Mouse (Mus musculus) stomach, postnatal 0 days (tissue): ENCODE results near the gene Ramp1. TPM values are rescaled to one million over a fixed set of nuclear protein-coding genes. Genes with fewer than 3 reads are reported as not detected.

ENCODE experiments used
- ATAC-seq: fragments of 200-750 bp; cut with Nextera tagmentation; 2 replicates; pipeline ENCODE4 v1.8.0; 2017; ENCODE audit not compliant: low FRiP score, low TSS enrichment
- DNase-seq: peaks from one replicate; pipeline ENCODE4 v3.0.0-alpha.2; 2016; ENCODE audit warnings: low spot score
- H3K27ac ChIP-seq: fragments of 300-500 bp; sonication (generic); replicated peaks from 2 replicates; pipeline ENCODE4 v1.5.1; 2014; ENCODE audit warnings: mild to moderate bottlenecking, control low read depth
- H3K27me3 ChIP-seq: fragments of 300-500 bp; sonication (generic); 2 replicates; pipeline ENCODE4 v1.6.1; 2014; ENCODE audit warnings: low read length; ENCODE audit not compliant: control insufficient read depth, insufficient read depth
- H3K36me3 ChIP-seq: fragments of 300-500 bp; sonication (generic); 2 replicates; pipeline ENCODE4 v1.6.1; 2014; ENCODE audit warnings: low read length, mixed read lengths; ENCODE audit not compliant: control insufficient read depth, insufficient read depth
- H3K4me1 ChIP-seq: fragments of 300-500 bp; sonication (generic); replicated peaks from 2 replicates; pipeline ENCODE4 v1.6.1; 2014; ENCODE audit warnings: antibody characterized with exemption; ENCODE audit not compliant: control insufficient read depth, insufficient read depth
- H3K4me2 ChIP-seq: fragments of 300-500 bp; sonication (generic); replicated peaks from 2 replicates; pipeline ENCODE4 v1.6.1; 2014; ENCODE audit warnings: low read depth, mild to moderate bottlenecking, control low read depth, moderate library complexity
- H3K4me3 ChIP-seq: fragments of 300-500 bp; sonication (generic); 2 replicates; pipeline ENCODE4 v1.5.1; 2014; ENCODE audit warnings: low read depth, low read length, control low read depth
- H3K9ac ChIP-seq: fragments of 300-500 bp; sonication (generic); 2 replicates; pipeline ENCODE4 v1.6.1; 2014; ENCODE audit warnings: mild to moderate bottlenecking, low read length, control low read depth, mixed read lengths
- H3K9me3 ChIP-seq: fragments of 300-500 bp; sonication (generic); 2 replicates; pipeline ENCODE4 v1.6.1; 2016; ENCODE audit warnings: low read length; ENCODE audit not compliant: control insufficient read depth
- CTCF ChIP-seq: IDR thresholded peaks from 2 replicates; pipeline ENCODE4 v1.5.1; 2016; ENCODE audit warnings: antibody characterized with exemption, low read depth, mild to moderate bottlenecking, moderate library complexity
- EP300 ChIP-seq: optimal IDR thresholded peaks from 2 replicates; pipeline ENCODE3; 2016; ENCODE audit warnings: antibody characterized with exemption
- WGBS: fragments of 180-500 bp; shearing (Covaris S2); extraction: QIAGEN DNeasy Blood & Tissue Kit; methylation state at CpG from one replicate; pipeline ENCODE4 v1.1.7; 2014; 5-methylcytosine and 5-hydroxymethylcytosine counted together
- polyA plus RNA-seq: library from polyadenylated mRNA; unstranded; fragments of >200 nt; fragmentation: Nextera tagmentation; extraction: Ambion mirVana; gene quantifications from 2 replicates; pipeline ENCODE4 v1.2.1, GENCODE M21; 2015

Ramp1 gene
- polyA plus RNA-seq, 1 experiment from 2014 or later = 10.5 TPM

- no peaks in the 10 kb centered on the region for H3K36me3 ChIP-seq
- no peak for TF ChIP-seq EP300
- no peak for TF ChIP-seq CTCF
- no peak overlapping the region for H3K4me3 ChIP-seq
- no peaks in the 10 kb centered on the region for H3K9me3 ChIP-seq
- H3K27me3 ChIP-seq = no peaks in the 10 kb centered on the region
- 86% methylated on average over 7 of the region's 7 CpGs for WGBS
- no peak for DNase-seq
- no peaks in the 10 kb centered on the region for H3K4me1 ChIP-seq
- no peak overlapping the region for H3K4me2 ChIP-seq
- no peak overlapping the region for H3K9ac ChIP-seq
- no peak for ATAC-seq
- H3K27ac ChIP-seq = no peak overlapping the region
Observed at GRCm38 (mm10) chr1:91187786-91188640, 8.4 kb downstream of the Ramp1 start.

- no peaks in the 10 kb centered on the region for H3K36me3 ChIP-seq
- TF ChIP-seq EP300 = no peak
- no peak for TF ChIP-seq CTCF
- no peaks in the 10 kb centered on the region for H3K27me3 ChIP-seq
- WGBS = 80% methylated on average over 10 of the region's 10 CpGs
- H3K27ac ChIP-seq = no peak overlapping the region
- no peaks in the 10 kb centered on the region for H3K4me1 ChIP-seq
- H3K9me3 ChIP-seq = no peaks in the 10 kb centered on the region
- H3K9ac ChIP-seq = no peak overlapping the region
- no peak overlapping the region for H3K4me3 ChIP-seq
- DNase-seq (no peak), ATAC-seq (no peak)
- H3K4me2 ChIP-seq = no peak overlapping the region
Observed at GRCm38 (mm10) chr1:91188851-91189460, 9.3 kb downstream of the Ramp1 start.

GRCm38 (mm10) chr1:91192184-91192583 is 12.6 kb downstream of the Ramp1 start:
- no peaks in the 10 kb centered on the region for H3K9me3 ChIP-seq
- TF ChIP-seq EP300 (no peak), CTCF (no peak)
- H3K9ac ChIP-seq = no peak overlapping the region
- H3K27ac ChIP-seq = no peak overlapping the region
- H3K27me3 ChIP-seq = no peaks in the 10 kb centered on the region
- DNase-seq = no peak
- no peak overlapping the region for H3K4me2 ChIP-seq
- no peak overlapping the region for H3K4me3 ChIP-seq
- H3K36me3 ChIP-seq = no peaks in the 10 kb centered on the region
- no peaks in the 10 kb centered on the region for H3K4me1 ChIP-seq
- WGBS = 70% methylated on average over 8 of the region's 8 CpGs
- ATAC-seq = no peak

- no peak overlapping the region for H3K4me3 ChIP-seq
- no peaks in the 10 kb centered on the region for H3K9me3 ChIP-seq
- TF ChIP-seq CTCF = no peak
- TF ChIP-seq EP300 = no peak
- no peaks in the 10 kb centered on the region for H3K4me1 ChIP-seq
- DNase-seq (no peak), ATAC-seq (no peak)
- no peak overlapping the region for H3K4me2 ChIP-seq
- H3K27me3 ChIP-seq = no peaks in the 10 kb centered on the region
- H3K9ac ChIP-seq = no peak overlapping the region
- no peaks in the 10 kb centered on the region for H3K36me3 ChIP-seq
- no peak overlapping the region for H3K27ac ChIP-seq
- 74% methylated on average over 4 of the region's 4 CpGs for WGBS
Observed at GRCm38 (mm10) chr1:91193242-91193641, 13.6 kb downstream of the Ramp1 start.

- H3K4me2 ChIP-seq = no peak overlapping the region
- TF ChIP-seq EP300 = no peak
- no peak for TF ChIP-seq CTCF
- 86% methylated on average over 4 of the region's 4 CpGs for WGBS
- no peaks in the 10 kb centered on the region for H3K9me3 ChIP-seq
- H3K27me3 ChIP-seq = no peaks in the 10 kb centered on the region
- ATAC-seq (no peak), DNase-seq (no peak)
- no peak overlapping the region for H3K27ac ChIP-seq
- no peak overlapping the region for H3K4me3 ChIP-seq
- no peaks in the 10 kb centered on the region for H3K4me1 ChIP-seq
- no peaks in the 10 kb centered on the region for H3K36me3 ChIP-seq
- no peak overlapping the region for H3K9ac ChIP-seq
Observed at GRCm38 (mm10) chr1:91193680-91194079, 14.1 kb downstream of the Ramp1 start.

- H3K4me1 ChIP-seq = no peaks in the 10 kb centered on the region
- no peaks in the 10 kb centered on the region for H3K27me3 ChIP-seq
- no peaks in the 10 kb centered on the region for H3K9me3 ChIP-seq
- no peak overlapping the region for H3K4me3 ChIP-seq
- DNase-seq = no peak
- H3K4me2 ChIP-seq = no peak overlapping the region
- ATAC-seq = no peak
- WGBS = 87% methylated on average over 10 of the region's 10 CpGs
- no peak overlapping the region; the same call in 1 of the 2 replicates for H3K27ac ChIP-seq
- H3K9ac ChIP-seq = no peak overlapping the region
- H3K36me3 ChIP-seq = no peaks in the 10 kb centered on the region; the same call in 1 of the 2 replicates
- TF ChIP-seq EP300 (no peak), CTCF (no peak)
Observed at GRCm38 (mm10) chr1:91199793-91200192, 20.2 kb downstream of the Ramp1 start.
